Mouse (Mus musculus): ENCODE measurements around the gene Mindy2. TPM values are rescaled to one million over a fixed set of nuclear protein-coding genes. Genes with fewer than 3 reads are reported as not detected.

Gene Mindy2
- 13.6 and 14.7 TPM in 2 replicates for polyA plus RNA-seq (2015; fragmentation: Nextera tagmentation; extraction: Ambion mirVana)

GRCm38 (mm10) chr9:70657013-70657967, at the start of gene Mindy2:
Gene Mindy2 (minus strand): TSS chr9:70657174.
- no peaks in the 10 kb centered on the region for H3K9me3 ChIP-seq (ENCODE audit: control insufficient read depth, low read length)
- ATAC-seq: peak; percentile 98
- no peaks in the 10 kb centered on the region for H3K36me3 ChIP-seq (ENCODE audit: control insufficient read depth, insufficient read depth)
- H3K4me3 ChIP-seq (replicated peaks; ENCODE audit: low read length): peak within 1 kb of the TSS; percentile 71
- peaks cover 28% of the 10 kb centered on the region for H3K4me1 ChIP-seq (replicated peaks; ENCODE audit: control insufficient read depth, insufficient read depth, low read length)
- 1% methylated on average over 65 of the region's 67 CpGs for WGBS
- no peaks in the 10 kb centered on the region for H3K27me3 ChIP-seq (replicated peaks; ENCODE audit: control insufficient read depth, insufficient read depth, low read length)
- H3K4me2 ChIP-seq (ENCODE audit: low read length): peak within 1 kb of the TSS; percentile 61
- peak within 1 kb of the TSS; percentile 95 for H3K9ac ChIP-seq (replicated peaks; ENCODE audit: low read depth, low read length)
- H3K27ac ChIP-seq (ENCODE audit: low read length): peak within 1 kb of the TSS; percentile 95

GRCm38 (mm10) chr9:70706444-70706843, 49.5 kb upstream of the Mindy2 start:
- H3K4me3 ChIP-seq (replicated peaks; ENCODE audit: low read length): no peak overlapping the region
- no peak overlapping the region for H3K27ac ChIP-seq (ENCODE audit: low read length)
- no peaks in the 10 kb centered on the region for H3K9me3 ChIP-seq (ENCODE audit: control insufficient read depth, low read length)
- WGBS: 100% methylated on average over 1 of the region's 1 CpGs
- ATAC-seq: no peak
- no peaks in the 10 kb centered on the region for H3K4me1 ChIP-seq (replicated peaks; ENCODE audit: control insufficient read depth, insufficient read depth, low read length)
- no peak overlapping the region for H3K9ac ChIP-seq (replicated peaks; ENCODE audit: low read depth, low read length)
- H3K27me3 ChIP-seq (replicated peaks; ENCODE audit: control insufficient read depth, insufficient read depth, low read length): no peaks in the 10 kb centered on the region
- no peaks in the 10 kb centered on the region for H3K36me3 ChIP-seq (ENCODE audit: control insufficient read depth, insufficient read depth)
- no peak overlapping the region for H3K4me2 ChIP-seq (ENCODE audit: low read length)

GRCm38 (mm10) chr9:70703597-70704203, 46.7 kb upstream of the Mindy2 start:
- no peak for ATAC-seq

GRCm38 (mm10) chr9:70698090-70698489, 41.1 kb upstream of the Mindy2 start:
- H3K4me3 ChIP-seq (replicated peaks; ENCODE audit: low read length): no peak overlapping the region
- H3K27ac ChIP-seq (ENCODE audit: low read length): no peak overlapping the region
- peaks cover 3% of the 10 kb centered on the region; the same call in 1 of the 2 replicates for H3K4me1 ChIP-seq (replicated peaks; ENCODE audit: control insufficient read depth, insufficient read depth, low read length)
- ATAC-seq: no peak
- WGBS: 90% methylated on average over 1 of the region's 1 CpGs
- H3K4me2 ChIP-seq (ENCODE audit: low read length): no peak overlapping the region
- H3K9me3 ChIP-seq (ENCODE audit: control insufficient read depth, low read length): no peaks in the 10 kb centered on the region
- no peaks in the 10 kb centered on the region for H3K27me3 ChIP-seq (replicated peaks; ENCODE audit: control insufficient read depth, insufficient read depth, low read length)
- no peaks in the 10 kb centered on the region for H3K36me3 ChIP-seq (ENCODE audit: control insufficient read depth, insufficient read depth)
- H3K9ac ChIP-seq (replicated peaks; ENCODE audit: low read depth, low read length): no peak overlapping the region

More at GRCm38 (mm10) chr9:70703597-70704203, 46.7 kb upstream of the Mindy2 start:
- no peak overlapping the region for H3K27ac ChIP-seq (ENCODE audit: low read length)
- no peaks in the 10 kb centered on the region for H3K9me3 ChIP-seq (ENCODE audit: control insufficient read depth, low read length)
- no peaks in the 10 kb centered on the region for H3K36me3 ChIP-seq (ENCODE audit: control insufficient read depth, insufficient read depth)
- H3K4me3 ChIP-seq (replicated peaks; ENCODE audit: low read length): no peak overlapping the region
- no peak overlapping the region for H3K9ac ChIP-seq (replicated peaks; ENCODE audit: low read depth, low read length)
- H3K4me1 ChIP-seq (replicated peaks; ENCODE audit: control insufficient read depth, insufficient read depth, low read length): peaks cover 3% of the 10 kb centered on the region; the same call in 1 of the 2 replicates
- WGBS: 96% methylated on average over 5 of the region's 5 CpGs
- no peaks in the 10 kb centered on the region for H3K27me3 ChIP-seq (replicated peaks; ENCODE audit: control insufficient read depth, insufficient read depth, low read length)
- no peak overlapping the region for H3K4me2 ChIP-seq (ENCODE audit: low read length)

- Histone ChIP-seq H3K4me2 (ENCODE audit: low read length) (no peak overlapping the region), H3K9ac (replicated peaks; ENCODE audit: low read depth, low read length) (no peak overlapping the region), H3K36me3 (ENCODE audit: control insufficient read depth, insufficient read depth) (no peaks in the 10 kb centered on the region), H3K4me1 (replicated peaks; ENCODE audit: control insufficient read depth, insufficient read depth, low read length) (peaks cover 2% of the 10 kb centered on the region; the same call in 1 of the 2 replicates), H3K27me3 (replicated peaks; ENCODE audit: control insufficient read depth, insufficient read depth, low read length) (no peaks in the 10 kb centered on the region), H3K9me3 (ENCODE audit: control insufficient read depth, low read length) (no peaks in the 10 kb centered on the region), H3K4me3 (replicated peaks; ENCODE audit: low read length) (no peak overlapping the region), H3K27ac (ENCODE audit: low read length) (no peak overlapping the region)
- WGBS: 91% methylated on average over 2 of the region's 2 CpGs
- ATAC-seq: no peak
These were observed 38.7 kb upstream of the Mindy2 start for GRCm38 (mm10) chr9:70695723-70696122.

- Histone ChIP-seq H3K27me3 (replicated peaks; ENCODE audit: control insufficient read depth, insufficient read depth, low read length) (no peaks in the 10 kb centered on the region), H3K27ac (ENCODE audit: low read length) (no peak overlapping the region), H3K9me3 (ENCODE audit: control insufficient read depth, low read length) (no peaks in the 10 kb centered on the region), H3K4me3 (replicated peaks; ENCODE audit: low read length) (no peak overlapping the region), H3K4me2 (ENCODE audit: low read length) (no peak overlapping the region), H3K9ac (replicated peaks; ENCODE audit: low read depth, low read length) (no peak overlapping the region), H3K4me1 (replicated peaks; ENCODE audit: control insufficient read depth, insufficient read depth, low read length) (no peaks in the 10 kb centered on the region), H3K36me3 (ENCODE audit: control insufficient read depth, insufficient read depth) (no peaks in the 10 kb centered on the region)
- ATAC-seq: no peak
- 82% methylated on average over 2 of the region's 2 CpGs for WGBS
These were observed 35.1 kb upstream of the Mindy2 start for GRCm38 (mm10) chr9:70691772-70692693.

- Histone ChIP-seq H3K4me3 (replicated peaks; ENCODE audit: low read length) (no peak overlapping the region), H3K9me3 (ENCODE audit: control insufficient read depth, low read length) (no peaks in the 10 kb centered on the region), H3K4me2 (ENCODE audit: low read length) (no peak overlapping the region), H3K27me3 (replicated peaks; ENCODE audit: control insufficient read depth, insufficient read depth, low read length) (no peaks in the 10 kb centered on the region), H3K4me1 (replicated peaks; ENCODE audit: control insufficient read depth, insufficient read depth, low read length) (no peaks in the 10 kb centered on the region), H3K36me3 (ENCODE audit: control insufficient read depth, insufficient read depth) (no peaks in the 10 kb centered on the region), H3K27ac (ENCODE audit: low read length) (no peak overlapping the region), H3K9ac (replicated peaks; ENCODE audit: low read depth, low read length) (no peak overlapping the region)
- ATAC-seq: no peak
These were observed 33.6 kb upstream of the Mindy2 start for GRCm38 (mm10) chr9:70690579-70690978.

- ATAC-seq: no peak
- Histone ChIP-seq H3K4me1 (replicated peaks; ENCODE audit: control insufficient read depth, insufficient read depth, low read length) (no peaks in the 10 kb centered on the region), H3K9ac (replicated peaks; ENCODE audit: low read depth, low read length) (no peak overlapping the region), H3K9me3 (ENCODE audit: control insufficient read depth, low read length) (no peaks in the 10 kb centered on the region), H3K36me3 (ENCODE audit: control insufficient read depth, insufficient read depth) (no peaks in the 10 kb centered on the region), H3K27me3 (replicated peaks; ENCODE audit: control insufficient read depth, insufficient read depth, low read length) (no peaks in the 10 kb centered on the region), H3K4me2 (ENCODE audit: low read length) (no peak overlapping the region), H3K4me3 (replicated peaks; ENCODE audit: low read length) (no peak overlapping the region), H3K27ac (ENCODE audit: low read length) (no peak overlapping the region)
- 69% methylated on average over 3 of the region's 3 CpGs for WGBS
These were observed 33.0 kb upstream of the Mindy2 start for GRCm38 (mm10) chr9:70689926-70690325.

Data from forebrain, embryonic 16.5 days (tissue).